Mouse (Mus musculus) forebrain, embryonic 16.5 days (tissue): ENCODE measurements at regions not wholly inside any gene's neighbourhood (a gene's known extent, or its start where the extent isn't known, plus 50 kb on each side); places are given as distances from the start of the nearest gene placed in this dataset.
A peak's percentile ranks its signal among the peaks of the same experiment; 100 is the strongest.

ENCODE experiments used
- ATAC-seq: fragments of 200-750 bp; cut with Nextera tagmentation; 2 replicates; pipeline ENCODE4 v1.8.0; 2017; ENCODE audit warnings: mild to moderate bottlenecking, moderate library complexity
- H3K27ac ChIP-seq: fragments of 300-500 bp; sonication (generic); 2 replicates; pipeline ENCODE4 v1.5.1; 2014; ENCODE audit warnings: low read length, control low read depth
- H3K27me3 ChIP-seq: fragments of 300-500 bp; sonication (generic); replicated peaks from 2 replicates; pipeline ENCODE4 v1.6.1; 2014; ENCODE audit warnings: low read length; ENCODE audit not compliant: control insufficient read depth, insufficient read depth
- H3K36me3 ChIP-seq: fragments of 300-500 bp; sonication (generic); 2 replicates; pipeline ENCODE4 v1.6.1; 2014; ENCODE audit not compliant: control insufficient read depth, insufficient read depth
- H3K4me1 ChIP-seq: fragments of 300-500 bp; sonication (generic); replicated peaks from 2 replicates; pipeline ENCODE4 v1.6.1; 2014; ENCODE audit warnings: low read length; ENCODE audit not compliant: control insufficient read depth, insufficient read depth
- H3K4me2 ChIP-seq: fragments of 300-500 bp; sonication (generic); 2 replicates; pipeline ENCODE4 v1.6.1; 2014; ENCODE audit warnings: mild to moderate bottlenecking, low read length, control low read depth
- H3K4me3 ChIP-seq: fragments of 300-500 bp; sonication (generic); replicated peaks from 2 replicates; pipeline ENCODE4 v1.5.1; 2014; ENCODE audit warnings: mild to moderate bottlenecking, low read length, control low read depth
- H3K9ac ChIP-seq: fragments of 300-500 bp; sonication (generic); replicated peaks from 2 replicates; pipeline ENCODE4 v1.6.1; 2014; ENCODE audit warnings: low read depth, low read length, control low read depth
- H3K9me3 ChIP-seq: fragments of 300-500 bp; sonication (generic); 2 replicates; pipeline ENCODE4 v1.6.1; 2016; ENCODE audit warnings: low read length; ENCODE audit not compliant: control insufficient read depth
- WGBS: fragments of 180-500 bp; shearing (Covaris S2); extraction: QIAGEN DNeasy Blood & Tissue Kit; methylation state at CpG from one replicate; pipeline ENCODE4 v1.1.7; 2014; 5-methylcytosine and 5-hydroxymethylcytosine counted together

DNA sequence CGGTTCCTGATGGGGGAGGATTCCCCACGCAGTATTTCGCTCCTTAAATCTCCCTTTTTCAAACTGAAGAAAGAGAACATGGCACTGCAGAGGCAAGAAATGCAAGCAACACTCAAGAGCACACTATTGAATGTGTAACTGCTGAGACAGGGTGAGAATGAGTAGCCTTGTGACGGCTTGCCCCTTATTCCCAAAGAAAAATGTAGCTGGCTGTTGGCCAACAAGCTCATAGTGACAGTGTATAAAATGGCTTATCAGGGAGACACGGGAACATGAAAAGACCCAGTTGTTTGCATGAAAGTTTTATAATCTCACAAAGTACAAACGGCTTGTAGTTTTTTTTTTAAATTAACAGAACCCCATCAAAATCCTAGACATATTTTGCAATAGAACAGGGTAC lies 130.8 kb upstream of the Arglu1 start:
- Histone ChIP-seq H3K27me3 (no peaks in the 10 kb centered on the region), H3K4me3 (no peak overlapping the region), H3K4me1 (peaks cover 3% of the 10 kb centered on the region; the same call in 1 of the 2 replicates), H3K9ac (no peak overlapping the region), H3K4me2 (no peak overlapping the region), H3K9me3 (no peaks in the 10 kb centered on the region), H3K36me3 (no peaks in the 10 kb centered on the region), H3K27ac (no peak overlapping the region)
- WGBS, result 37% methylated on average over 6 of the region's 6 CpGs
- no peak for ATAC-seq

DNA sequence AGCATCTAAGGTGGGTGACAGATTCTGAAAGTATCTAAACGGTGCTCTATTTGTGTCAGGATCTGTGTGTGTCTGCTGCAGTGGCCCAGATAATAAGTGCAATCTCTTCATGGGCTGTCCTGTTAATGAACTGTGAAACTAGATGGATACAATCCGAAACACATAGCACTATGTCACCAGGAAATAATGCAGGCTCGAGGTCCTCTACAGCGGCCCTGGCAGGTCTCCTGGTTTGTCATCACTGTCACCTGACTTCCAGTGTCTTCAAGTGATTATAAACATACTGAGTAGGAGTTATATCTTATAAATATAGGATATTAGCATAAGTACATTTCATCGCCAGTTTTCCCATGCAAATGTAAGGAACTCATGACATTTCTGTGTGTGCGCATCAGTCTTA lies 130.3 kb upstream of the Arglu1 start:
- Histone ChIP-seq H3K27ac (no peak overlapping the region), H3K4me2 (no peak overlapping the region), H3K4me1 (peaks cover 3% of the 10 kb centered on the region; the same call in 1 of the 2 replicates), H3K27me3 (no peaks in the 10 kb centered on the region), H3K9ac (no peak overlapping the region), H3K36me3 (no peaks in the 10 kb centered on the region), H3K9me3 (no peaks in the 10 kb centered on the region), H3K4me3 (no peak overlapping the region)
- ATAC-seq, result no peak
- 78% methylated on average over 6 of the region's 6 CpGs for WGBS

DNA sequence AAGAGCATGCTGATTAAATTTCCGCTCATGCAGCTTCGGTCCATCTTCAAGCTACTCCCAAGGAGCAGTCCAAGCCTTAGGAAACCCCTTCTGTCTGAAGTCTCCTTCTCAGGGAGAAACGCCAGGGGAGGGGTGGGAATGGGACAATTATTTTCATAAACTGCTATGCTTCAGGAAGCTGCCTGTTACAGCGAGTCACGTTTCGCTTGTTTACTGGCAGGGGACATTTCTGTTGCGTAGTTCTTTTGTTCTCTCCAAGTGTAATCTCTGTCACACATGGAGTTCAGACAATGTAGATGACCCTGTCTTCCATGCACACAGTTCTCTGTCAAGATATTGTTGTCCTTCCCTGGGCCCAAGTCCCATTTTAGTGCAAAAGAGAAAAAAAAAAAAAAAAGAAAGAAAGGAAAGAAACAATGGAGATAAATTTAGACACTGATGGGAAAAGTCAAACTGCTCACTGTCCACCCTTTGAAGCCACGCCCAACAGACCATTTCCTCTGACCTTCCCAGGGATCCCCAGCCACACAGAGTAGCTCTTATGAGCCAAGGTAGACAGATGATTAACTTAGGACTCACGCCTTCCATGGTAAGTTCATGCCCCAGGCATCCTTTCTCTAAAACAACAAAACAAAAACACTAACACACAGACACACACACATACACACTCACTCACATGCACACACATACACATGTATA lies 129.1 kb upstream of the Arglu1 start:
- WGBS, result 85% methylated on average over 9 of the region's 9 CpGs
- no peaks in the 10 kb centered on the region for H3K27me3 ChIP-seq
- no peak overlapping the region for H3K4me2 ChIP-seq
- ATAC-seq, result no peak
- H3K9me3 ChIP-seq, result no peaks in the 10 kb centered on the region
- H3K27ac ChIP-seq, result no peak overlapping the region
- H3K4me3 ChIP-seq, result no peak overlapping the region
- H3K36me3 ChIP-seq, result no peaks in the 10 kb centered on the region
- no peak overlapping the region for H3K9ac ChIP-seq
- peaks cover 3% of the 10 kb centered on the region; the same call in 1 of the 2 replicates for H3K4me1 ChIP-seq

DNA sequence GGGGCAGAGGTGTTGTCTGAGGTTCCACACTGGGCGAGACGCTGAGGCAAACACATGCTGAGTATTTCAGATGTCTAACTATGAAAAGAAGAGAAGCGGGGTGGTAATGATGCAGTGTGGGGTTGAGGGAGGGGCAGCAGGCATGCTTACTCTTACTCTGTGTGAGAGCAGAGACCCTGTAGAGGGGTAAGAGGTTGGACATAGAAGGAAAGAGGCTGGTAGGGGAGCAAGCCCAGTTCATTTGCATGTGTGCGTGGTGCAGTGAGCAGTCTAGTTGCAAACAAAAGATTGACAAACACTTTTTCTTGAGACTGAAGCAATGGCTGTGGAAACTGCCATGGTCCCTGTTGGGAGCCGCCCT lies 122.5 kb upstream of the Arglu1 start:
- Histone ChIP-seq H3K4me1 (no peaks in the 10 kb centered on the region), H3K27me3 (no peaks in the 10 kb centered on the region), H3K9ac (no peak overlapping the region), H3K36me3 (no peaks in the 10 kb centered on the region), H3K27ac (no peak overlapping the region), H3K9me3 (no peaks in the 10 kb centered on the region), H3K4me3 (no peak overlapping the region), H3K4me2 (no peak overlapping the region)
- 88% methylated on average over 5 of the region's 5 CpGs for WGBS
- ATAC-seq, result no peak

DNA sequence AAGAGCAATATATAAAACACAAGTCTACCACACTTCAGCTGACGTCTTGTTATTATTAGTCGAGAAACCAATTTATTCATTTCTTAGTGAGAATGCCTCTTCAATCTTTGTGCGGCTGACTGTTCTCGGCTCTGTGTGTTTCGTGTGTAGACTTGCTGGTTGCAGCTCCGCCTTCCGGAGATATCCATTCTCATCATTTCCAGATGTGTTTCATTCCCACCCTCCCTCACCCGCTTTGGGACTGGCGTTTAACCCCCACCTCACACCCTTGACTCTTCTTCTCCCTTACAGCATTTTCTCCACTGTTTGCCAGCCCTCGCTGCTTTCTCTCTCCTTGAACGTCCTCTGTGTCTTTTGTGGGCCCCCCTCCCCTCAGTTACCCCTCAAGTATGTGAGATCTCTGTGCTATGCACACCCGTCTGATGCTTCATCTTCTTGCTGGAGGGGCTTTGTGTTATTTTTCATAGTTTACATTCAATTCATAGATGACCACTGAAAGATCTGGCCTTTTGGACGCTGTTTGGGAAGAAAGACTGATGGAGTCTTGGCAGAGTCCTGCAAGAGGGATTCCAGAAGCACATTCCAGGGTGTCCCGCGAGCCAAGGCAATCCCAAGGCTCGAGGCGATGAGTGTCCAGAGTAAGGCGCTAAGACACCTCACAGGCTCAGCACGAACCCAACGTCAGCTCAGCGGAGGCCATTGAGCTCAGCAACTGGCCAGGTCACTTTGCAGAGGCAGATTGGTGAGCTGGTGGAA lies 121.9 kb upstream of the Arglu1 start:
- Histone ChIP-seq H3K9me3 (no peaks in the 10 kb centered on the region), H3K4me2 (no peak overlapping the region), H3K27me3 (no peaks in the 10 kb centered on the region), H3K36me3 (no peaks in the 10 kb centered on the region), H3K27ac (no peak overlapping the region), H3K4me1 (no peaks in the 10 kb centered on the region), H3K9ac (no peak overlapping the region), H3K4me3 (no peak overlapping the region)
- 86% methylated on average over 21 of the region's 21 CpGs for WGBS
- ATAC-seq, result no peak

DNA sequence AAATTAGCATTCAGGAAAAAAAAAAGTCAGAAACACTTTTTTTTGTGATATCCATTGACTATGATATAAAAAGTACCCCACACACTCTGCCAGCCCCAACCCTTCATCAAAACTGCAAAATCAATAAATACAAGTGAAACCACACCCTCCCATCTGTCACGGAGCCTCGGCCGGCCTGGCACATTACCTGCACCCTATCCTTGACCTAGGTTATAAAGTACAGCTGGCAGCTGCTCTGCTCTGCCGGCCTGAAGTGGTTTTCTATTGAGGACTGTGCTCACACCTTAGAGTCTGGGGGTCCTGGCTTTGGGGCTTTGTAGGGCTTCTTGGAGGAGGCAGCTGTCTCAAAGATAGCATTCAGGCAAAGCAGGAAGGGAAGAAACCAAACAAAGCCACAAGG lies 120.6 kb upstream of the Arglu1 start:
- WGBS, result 61% methylated on average over 4 of the region's 4 CpGs
- Histone ChIP-seq H3K27me3 (no peaks in the 10 kb centered on the region), H3K36me3 (no peaks in the 10 kb centered on the region), H3K4me3 (no peak overlapping the region), H3K27ac (no peak overlapping the region), H3K4me2 (no peak overlapping the region), H3K9me3 (no peaks in the 10 kb centered on the region), H3K9ac (no peak overlapping the region), H3K4me1 (no peaks in the 10 kb centered on the region)
- ATAC-seq, result no peak

DNA sequence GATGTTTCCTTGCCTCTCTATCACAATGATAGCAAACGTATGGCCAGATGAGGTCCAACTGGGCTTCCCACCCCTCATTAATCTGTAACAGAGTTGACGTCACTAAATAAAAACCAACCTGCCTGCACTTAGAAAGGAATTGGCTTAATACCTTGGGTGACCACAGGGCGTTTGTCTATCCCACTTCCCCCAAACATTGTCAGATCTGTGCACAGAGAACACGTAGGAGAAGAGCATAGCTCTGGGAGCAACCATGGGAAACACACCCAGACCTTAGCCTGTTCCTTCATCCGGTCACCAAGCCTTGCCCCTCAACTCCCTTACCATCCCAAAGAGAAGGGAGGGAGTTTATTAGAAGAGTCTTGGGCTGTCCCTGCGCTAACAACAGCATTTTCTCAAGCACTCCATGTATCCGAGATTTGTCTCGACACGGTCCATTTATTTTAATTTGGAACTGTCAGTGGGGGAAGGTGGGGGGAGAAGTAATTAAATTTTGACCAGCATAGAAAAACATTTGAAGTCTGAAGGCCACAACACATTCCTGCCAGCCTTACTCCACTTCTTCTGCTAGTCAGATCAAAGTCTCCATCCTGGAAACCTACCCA lies 119.6 kb upstream of the Arglu1 start:
- Histone ChIP-seq H3K4me1 (no peaks in the 10 kb centered on the region), H3K9ac (no peak overlapping the region), H3K36me3 (no peaks in the 10 kb centered on the region), H3K4me2 (no peak overlapping the region), H3K27ac (no peak overlapping the region), H3K4me3 (no peak overlapping the region), H3K27me3 (no peaks in the 10 kb centered on the region), H3K9me3 (no peaks in the 10 kb centered on the region)
- ATAC-seq, result no peak
- WGBS, result 66% methylated on average over 9 of the region's 9 CpGs

DNA sequence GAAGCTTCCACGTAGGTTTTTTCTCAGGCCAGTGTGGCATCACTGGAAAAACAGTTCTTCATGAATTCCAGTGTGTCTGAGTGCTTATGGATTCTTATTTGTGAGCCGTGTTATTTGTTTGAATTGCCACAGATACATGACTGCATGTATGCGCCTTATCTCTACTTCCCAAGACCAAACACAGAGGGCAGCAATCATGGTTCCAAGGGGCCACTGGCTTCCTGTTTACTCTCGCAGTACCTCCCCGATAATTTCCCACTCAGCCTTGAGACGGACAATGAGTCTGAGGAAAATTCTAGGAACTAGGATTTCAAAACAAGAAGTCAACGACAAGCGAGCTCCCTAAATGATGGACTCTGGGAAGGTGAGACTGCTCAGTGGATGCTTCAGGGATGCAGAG lies 119.0 kb upstream of the Arglu1 start:
- H3K27me3 ChIP-seq, result no peaks in the 10 kb centered on the region

DNA sequence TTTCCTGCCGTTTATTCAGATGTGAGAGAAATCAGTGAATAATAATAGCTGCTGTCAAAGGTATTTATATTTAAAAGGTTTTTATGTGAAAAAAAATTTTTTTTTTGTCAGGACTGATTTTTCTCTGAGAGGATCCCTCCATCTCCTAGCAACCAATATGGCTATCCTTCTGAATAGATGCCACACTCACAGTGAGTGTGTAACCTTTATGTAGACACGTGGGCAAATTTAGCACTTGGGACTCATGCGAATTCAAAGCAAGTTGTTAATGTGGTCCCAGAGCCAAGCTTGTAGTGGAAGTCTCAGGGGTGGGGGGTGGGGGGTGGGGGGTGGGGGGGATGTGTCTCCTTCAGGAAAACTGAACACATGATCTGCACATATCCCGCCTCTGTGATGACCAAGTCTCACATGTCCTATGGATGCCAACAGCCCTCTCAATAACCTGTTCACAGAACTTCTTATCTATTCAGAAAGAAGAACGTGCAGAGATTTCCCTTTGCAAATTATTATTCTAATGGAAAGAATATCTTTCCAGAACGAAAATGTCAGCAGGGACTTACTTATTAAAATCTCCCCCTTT lies 112.5 kb upstream of the Arglu1 start:
- Histone ChIP-seq H3K9me3 (no peaks in the 10 kb centered on the region), H3K4me2 (no peak overlapping the region), H3K4me1 (peaks cover 8% of the 10 kb centered on the region), H3K27me3 (no peaks in the 10 kb centered on the region), H3K9ac (no peak overlapping the region), H3K27ac (no peak overlapping the region), H3K36me3 (no peaks in the 10 kb centered on the region), H3K4me3 (no peak overlapping the region)
- peak; percentile 82 for ATAC-seq
- 51% methylated on average over 6 of the region's 6 CpGs for WGBS

More for the DNA sequence above, 119.0 kb upstream of the Arglu1 start:
- no peak overlapping the region for H3K4me2 ChIP-seq
- no peak overlapping the region for H3K4me3 ChIP-seq
- no peak for ATAC-seq
- no peaks in the 10 kb centered on the region for H3K4me1 ChIP-seq
- H3K9me3 ChIP-seq, result no peaks in the 10 kb centered on the region
- 93% methylated on average over 8 of the region's 8 CpGs for WGBS
- no peak overlapping the region for H3K9ac ChIP-seq
- H3K36me3 ChIP-seq, result no peaks in the 10 kb centered on the region
- no peak overlapping the region for H3K27ac ChIP-seq
